Mouse (Mus musculus) ZHBTc4 (cell line): Measurements from ENCODE around the gene Uhrf1.
A peak's percentile ranks its signal among the peaks of the same experiment; 100 is the strongest.
"Not testable (repeated sequence)": the region's sequence is repeated elsewhere in the genome, so short reads cannot be mapped to it uniquely, and the experiment has no call there.

ENCODE experiments used
- DNase-seq: peaks from one replicate; pipeline ENCODE4 v3.0.0-alpha.2; 2011; ENCODE audit warnings: low read depth, low spot score

Uhrf1 gene

GRCm38 (mm10) chr17:56303160-56303846, at the start of gene Uhrf1:
Gene Uhrf1, plus strand, starts transcription at chr17:56303321.
- DNase-seq: peak; percentile 97

- no peak for DNase-seq
Observed at GRCm38 (mm10) chr17:56254695-56255094, 48.4 kb upstream of the Uhrf1 start.

- DNase-seq: peak; percentile 35
Observed at GRCm38 (mm10) chr17:56255429-56255828, 47.7 kb upstream of the Uhrf1 start.

- peak; percentile 99 for DNase-seq
Observed at GRCm38 (mm10) chr17:56255863-56256238, 47.3 kb upstream of the Uhrf1 start.

- DNase-seq: peak; percentile 99
Observed at GRCm38 (mm10) chr17:56256239-56256881, 46.8 kb upstream of the Uhrf1 start, which contains the start of gene Fem1a. Gene Fem1a, plus strand, starts transcription at chr17:56256810.

GRCm38 (mm10) chr17:56257181-56257894, 45.8 kb upstream of the Uhrf1 start:
- peak; percentile 33 for DNase-seq

- DNase-seq: not testable (repeated sequence)
Observed at GRCm38 (mm10) chr17:56258269-56258668, 44.9 kb upstream of the Uhrf1 start.

GRCm38 (mm10) chr17:56258812-56259211, 44.3 kb upstream of the Uhrf1 start:
- DNase-seq: not testable (repeated sequence)

GRCm38 (mm10) chr17:56259301-56260037, 43.7 kb upstream of the Uhrf1 start:
- no peak for DNase-seq

GRCm38 (mm10) chr17:56261166-56261565, 42.0 kb upstream of the Uhrf1 start:
- peak; percentile 51 for DNase-seq

GRCm38 (mm10) chr17:56262645-56263094, 40.5 kb upstream of the Uhrf1 start:
- DNase-seq: no peak

GRCm38 (mm10) chr17:56264020-56264419, 39.1 kb upstream of the Uhrf1 start:
- peak; percentile 93 for DNase-seq

- DNase-seq: no peak
Observed at GRCm38 (mm10) chr17:56265011-56265410, 38.1 kb upstream of the Uhrf1 start.

- DNase-seq: no peak
Observed at GRCm38 (mm10) chr17:56265869-56266268, 37.3 kb upstream of the Uhrf1 start.

GRCm38 (mm10) chr17:56266271-56266670, 36.9 kb upstream of the Uhrf1 start:
- no peak for DNase-seq

- peak; percentile 80 for DNase-seq
Observed at GRCm38 (mm10) chr17:56269153-56269630, 33.9 kb upstream of the Uhrf1 start.

GRCm38 (mm10) chr17:56269741-56270140, 33.4 kb upstream of the Uhrf1 start:
- no peak for DNase-seq

- no peak for DNase-seq
Observed at GRCm38 (mm10) chr17:56271609-56272253, 31.4 kb upstream of the Uhrf1 start.

- no peak for DNase-seq
Observed at GRCm38 (mm10) chr17:56272644-56273043, 30.5 kb upstream of the Uhrf1 start.

GRCm38 (mm10) chr17:56273482-56273881, 29.6 kb upstream of the Uhrf1 start:
- DNase-seq: no peak

- DNase-seq: no peak
Observed at GRCm38 (mm10) chr17:56273986-56274385, 29.1 kb upstream of the Uhrf1 start.
